Mouse (Mus musculus) kidney, adult 2 months (tissue): ENCODE data around the gene Olfr1382. TPM values are rescaled to one million over a fixed set of nuclear protein-coding genes. Genes with fewer than 3 reads are reported as not detected.
"Not testable (repeated sequence)": the region's sequence is repeated elsewhere in the genome, so short reads cannot be mapped to it uniquely, and the experiment has no call there.

ENCODE experiments used
- DNase-seq: peaks from one replicate; pipeline ENCODE4 v3.0.0; 2021
- H3K27ac ChIP-seq: fragments of 200-500 bp; 2 replicates; pipeline ENCODE4 v1.5.1; 2012; ENCODE audit warnings: low read depth, low read length, control low read depth, inconsistent platforms; ENCODE audit not compliant: insufficient read depth
- H3K27me3 ChIP-seq: fragments of 200-500 bp; replicated peaks from 2 replicates; pipeline ENCODE4 v1.6.1; 2012; ENCODE audit warnings: mild to moderate bottlenecking, moderate library complexity, low read length, inconsistent platforms; ENCODE audit not compliant: control insufficient read depth, insufficient read depth
- H3K36me3 ChIP-seq: fragments of 200-500 bp; 2 replicates; pipeline ENCODE4 v1.6.1; 2012; ENCODE audit warnings: mild to moderate bottlenecking, moderate library complexity, low read length, inconsistent platforms; ENCODE audit not compliant: control insufficient read depth, insufficient read depth
- H3K4me1 ChIP-seq: fragments of 200-500 bp; 2 replicates; pipeline ENCODE4 v1.6.1; 2011; ENCODE audit warnings: low read length; ENCODE audit not compliant: control insufficient read depth, insufficient read depth
- H3K4me3 ChIP-seq: fragments of 200-500 bp; 2 replicates; pipeline ENCODE4 v1.5.1; 2011; ENCODE audit warnings: mild to moderate bottlenecking, low read depth, low read length, control low read depth; ENCODE audit not compliant: insufficient read depth
- CTCF ChIP-seq: fragments of 200-500 bp; conservative IDR thresholded peaks from 2 replicates; pipeline ENCODE4 v1.5.1; 2011; ENCODE audit warnings: low read depth, mild to moderate bottlenecking, control low read depth, low read length, moderate library complexity, mixed read lengths; ENCODE audit not compliant: insufficient read depth, insufficient read length
- WGBS: fragments of 180-500 bp; shearing (Covaris S2); methylation state at CpG from one replicate; pipeline ENCODE4 v1.1.7; 2018; 5-methylcytosine and 5-hydroxymethylcytosine counted together
- polyA plus RNA-seq: library from polyadenylated mRNA; depleted of rRNA; stranded (reverse); fragments of >200 nt; gene quantifications from 2 replicates; pipeline ENCODE4 v1.2.3, GENCODE M21; 2012; rRNA removed

Olfr1382 gene
- polyA plus RNA-seq, 1 experiment, result not detected

GRCm38 (mm10) chr11:49554033-49554432 lies 26.0 kb downstream of the Olfr1382 start:
- H3K4me3 ChIP-seq, H3K4me1 ChIP-seq, DNase-seq, H3K36me3 ChIP-seq, H3K27me3 ChIP-seq, H3K27ac ChIP-seq: not testable (repeated sequence)
- TF ChIP-seq CTCF, result peak; percentile 36; the same call in 1 of the 2 replicates
- WGBS, result 70% methylated on average over 3 of the region's 3 CpGs

DNA sequence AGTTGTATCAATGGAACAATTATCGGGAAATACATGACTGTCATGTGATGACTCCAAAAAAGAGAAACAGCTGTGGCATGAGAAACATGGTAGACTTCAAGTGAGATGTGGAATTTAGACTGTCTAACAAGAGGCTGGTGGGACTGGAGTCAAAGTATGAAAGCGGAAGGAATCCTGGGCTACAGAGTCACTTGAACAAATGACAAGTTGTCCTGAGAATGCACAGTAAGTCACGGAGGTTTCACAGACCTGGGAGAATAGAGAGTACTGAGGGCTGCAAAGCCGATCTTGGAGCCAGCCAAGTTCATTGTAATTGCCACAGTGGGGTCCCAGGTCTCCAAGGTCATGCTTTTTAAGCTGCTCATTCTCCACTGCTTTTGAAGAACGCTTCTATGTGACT lies 28.5 kb downstream of the Olfr1382 start, which contains the start of gene Olfr1380:
Olfr1380 (plus strand) TSS at position 301 of the 400 bp plus-strand sequence.
- 82% methylated on average over 5 of the region's 5 CpGs for WGBS

GRCm38 (mm10) chr11:49575054-49575453 lies 47.0 kb downstream of the Olfr1382 start:
- WGBS, result 46% methylated on average over 2 of the region's 2 CpGs
- not testable (repeated sequence) for H3K27ac ChIP-seq, H3K4me3 ChIP-seq, H3K36me3 ChIP-seq, H3K4me1 ChIP-seq, H3K27me3 ChIP-seq, DNase-seq

More for the DNA sequence above, 28.5 kb downstream of the Olfr1382 start, which contains the start of gene Olfr1380:
- not testable (repeated sequence) for DNase-seq, H3K4me1 ChIP-seq, H3K36me3 ChIP-seq, H3K27ac ChIP-seq, H3K4me3 ChIP-seq, H3K27me3 ChIP-seq

DNA sequence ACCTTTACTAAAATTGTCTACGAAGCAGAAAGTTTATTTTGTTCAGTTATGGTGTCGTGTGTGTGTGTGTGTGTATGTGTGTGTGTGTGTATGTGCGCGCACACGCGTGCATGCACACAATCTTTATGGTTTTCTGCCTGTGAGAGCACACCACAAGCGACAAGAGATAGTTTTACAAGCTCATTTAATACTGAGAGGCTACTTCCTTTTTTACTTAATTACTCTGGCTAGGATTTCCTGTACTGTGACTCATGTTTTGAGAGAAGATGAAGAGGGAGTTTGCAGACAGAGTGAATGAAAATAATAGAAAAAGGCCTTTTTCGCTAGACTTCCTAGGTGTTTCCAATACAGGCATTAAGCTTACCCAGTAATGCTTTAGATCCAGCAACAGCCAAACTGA lies 52.4 kb downstream of the Olfr1382 start:
- DNase-seq, H3K4me3 ChIP-seq, H3K36me3 ChIP-seq, H3K27ac ChIP-seq, H3K4me1 ChIP-seq, H3K27me3 ChIP-seq: not testable (repeated sequence)
- WGBS, result 72% methylated on average over 8 of the region's 8 CpGs

Other genes starting within 250 kb of the Olfr1382 start
- 0.72 and 1.5 TPM in 2 replicates for gene Olfr1393, start 249.9 kb upstream of the Olfr1382 start, polyA plus RNA-seq
- gene Olfr1392, start 243.0 kb upstream of the Olfr1382 start, polyA plus RNA-seq, result 0.46 and 0.47 TPM in 2 replicates
- not detected in 2 replicates for gene Olfr10, start 223.5 kb upstream of the Olfr1382 start, polyA plus RNA-seq
- gene Olfr1391, start 205.5 kb upstream of the Olfr1382 start, polyA plus RNA-seq, result not detected in 2 replicates
- gene Olfr1390, start 193.1 kb upstream of the Olfr1382 start, polyA plus RNA-seq, result not detected in 2 replicates
- not detected in 2 replicates for gene Olfr1389, start 105.2 kb upstream of the Olfr1382 start, polyA plus RNA-seq
- gene Olfr1388, start 91.6 kb upstream of the Olfr1382 start, polyA plus RNA-seq, result 0.02 and 0.04 TPM in 2 replicates
- gene Olfr1387, start 72.9 kb upstream of the Olfr1382 start, polyA plus RNA-seq, result not detected in 2 replicates
- not detected in 2 replicates for gene Olfr1386, start 63.2 kb upstream of the Olfr1382 start, polyA plus RNA-seq
- gene Olfr1385, start 39.2 kb upstream of the Olfr1382 start, polyA plus RNA-seq, result not detected in 2 replicates
- not detected in 2 replicates for gene Olfr1384, start 21.5 kb upstream of the Olfr1382 start, polyA plus RNA-seq
- not detected in 2 replicates for gene Olfr1383, start 8.6 kb upstream of the Olfr1382 start, polyA plus RNA-seq
- gene Olfr1381, start 15.2 kb downstream of the Olfr1382 start, polyA plus RNA-seq, result not detected in 2 replicates
- gene Olfr1380, start 28.6 kb downstream of the Olfr1382 start, polyA plus RNA-seq, result not detected in 2 replicates
- gene Flt4, start 81.0 kb downstream of the Olfr1382 start, polyA plus RNA-seq, result 9.7 and 9.9 TPM in 2 replicates
- gene Scgb3a1, start 135.4 kb downstream of the Olfr1382 start, polyA plus RNA-seq, result not detected in 2 replicates
- gene Cnot6, start 184.5 kb downstream of the Olfr1382 start, polyA plus RNA-seq, result 10.5 and 14.1 TPM in 2 replicates